Mouse (Mus musculus) heart, embryonic 16.5 days (tissue): ENCODE results near the gene Zp3r. TPM values are rescaled to one million over a fixed set of nuclear protein-coding genes. Genes with fewer than 3 reads are reported as not detected.
"Not testable (repeated sequence)": the region's sequence is repeated elsewhere in the genome, so short reads cannot be mapped to it uniquely, and the experiment has no call there.

ENCODE experiments used
- ATAC-seq: fragments of 200-750 bp; cut with Nextera tagmentation; replicated peaks from 2 replicates; pipeline ENCODE4 v1.8.0; 2017; ENCODE audit warnings: moderate number of reproducible peaks; ENCODE audit not compliant: insufficient read depth, low FRiP score; ENCODE audit errors: extremely low read depth
- H3K27ac ChIP-seq: fragments of 300-500 bp; sonication (generic); 2 replicates; pipeline ENCODE4 v1.5.1; 2014; ENCODE audit warnings: mild to moderate bottlenecking, low read length, control low read depth, moderate library complexity
- H3K27me3 ChIP-seq: fragments of 300-500 bp; sonication (generic); 2 replicates; pipeline ENCODE4 v1.6.1; 2014; ENCODE audit warnings: low read length, mixed read lengths; ENCODE audit not compliant: control insufficient read depth, insufficient read depth
- H3K36me3 ChIP-seq: fragments of 300-500 bp; sonication (generic); 2 replicates; pipeline ENCODE4 v1.6.1; 2014; ENCODE audit not compliant: control insufficient read depth, insufficient read depth
- H3K4me1 ChIP-seq: fragments of 300-500 bp; sonication (generic); 2 replicates; pipeline ENCODE4 v1.6.1; 2014; ENCODE audit warnings: low read length, mixed read lengths; ENCODE audit not compliant: control insufficient read depth, insufficient read depth
- H3K4me2 ChIP-seq: fragments of 300-500 bp; sonication (generic); 2 replicates; pipeline ENCODE4 v1.6.1; 2014; ENCODE audit warnings: low read depth, mild to moderate bottlenecking, control low read depth, low read length
- H3K4me3 ChIP-seq: fragments of 300-500 bp; sonication (generic); 2 replicates; pipeline ENCODE4 v1.5.1; 2014; ENCODE audit warnings: mild to moderate bottlenecking, control low read depth, low read length
- H3K9ac ChIP-seq: fragments of 300-500 bp; sonication (generic); 2 replicates; pipeline ENCODE4 v1.6.1; 2014; ENCODE audit warnings: low read length, control low read depth
- H3K9me3 ChIP-seq: fragments of 300-500 bp; sonication (generic); replicated peaks from 2 replicates; pipeline ENCODE4 v1.6.1; 2016; ENCODE audit warnings: low read length; ENCODE audit not compliant: control insufficient read depth
- WGBS: fragments of 180-500 bp; shearing (Covaris S2); extraction: QIAGEN DNeasy Blood & Tissue Kit; methylation state at CpG from one replicate; pipeline ENCODE4 v1.1.7; 2014; 5-methylcytosine and 5-hydroxymethylcytosine counted together
- polyA plus RNA-seq: library from polyadenylated mRNA; unstranded; fragments of >200 nt; fragmentation: Nextera tagmentation; extraction: Ambion mirVana; gene quantifications from 2 replicates; pipeline ENCODE4 v1.2.1, GENCODE M21; 2015

Gene Zp3r
- polyA plus RNA-seq, result 0.08 TPM in 1 of 2 replicates, not detected in the other

DNA sequence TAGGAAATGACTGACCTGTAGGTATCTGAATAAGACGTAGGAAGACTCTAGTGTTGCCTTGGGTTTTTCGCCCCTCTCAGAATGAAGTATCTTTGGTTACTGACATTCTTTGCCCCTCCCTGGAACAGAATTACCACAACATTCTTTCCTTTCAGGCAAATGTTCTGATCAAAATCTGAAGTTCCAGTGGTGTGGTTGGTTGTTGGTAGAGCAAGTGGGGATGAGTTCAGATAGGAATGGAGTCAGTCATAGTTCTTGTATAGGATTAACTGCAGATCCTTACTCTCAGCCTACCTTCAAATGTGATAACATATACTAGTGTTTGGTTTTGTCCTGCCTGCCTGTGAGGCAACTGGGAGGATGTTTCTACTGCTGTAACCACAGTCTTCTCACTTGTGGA, at the start of gene Zp3r:
Gene Zp3r, minus strand, starts transcription at position 101 of the 400 bp plus-strand sequence.
- Histone ChIP-seq H3K4me1 (no peaks in the 10 kb centered on the region), H3K4me2 (no peak within 1 kb of the TSS), H3K9me3 (no peaks in the 10 kb centered on the region), H3K36me3 (no peaks in the 10 kb centered on the region), H3K27ac (no peak within 1 kb of the TSS), H3K9ac (no peak within 1 kb of the TSS), H3K27me3 (no peaks in the 10 kb centered on the region), H3K4me3 (no peak within 1 kb of the TSS)
- ATAC-seq, result no peak
- WGBS, result 82% methylated on average over 2 of the region's 2 CpGs

DNA sequence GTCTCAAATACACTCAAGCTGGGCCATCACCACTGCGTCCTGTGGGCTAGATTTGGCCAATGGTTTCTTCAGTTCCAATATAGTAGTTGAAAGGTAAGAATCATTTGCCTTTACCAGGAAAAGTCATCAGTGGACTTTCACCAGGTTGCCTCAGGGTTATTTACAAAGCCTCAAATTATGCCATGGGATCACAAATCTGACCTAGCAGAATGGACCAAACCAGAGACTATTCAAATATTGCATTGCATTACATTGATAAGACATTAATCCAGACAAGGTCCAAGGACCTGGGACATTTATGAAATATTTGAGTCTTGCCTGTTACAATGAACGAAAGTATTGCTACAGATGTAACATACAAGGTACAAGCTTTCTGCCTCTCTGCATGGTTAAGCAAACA, 49.1 kb upstream of the Zp3r start:
- H3K27ac ChIP-seq, result no peak overlapping the region
- H3K4me1 ChIP-seq, result no peaks in the 10 kb centered on the region
- H3K9ac ChIP-seq, result no peak overlapping the region
- no peaks in the 10 kb centered on the region for H3K27me3 ChIP-seq
- 84% methylated on average over 2 of the region's 2 CpGs for WGBS
- no peaks in the 10 kb centered on the region for H3K36me3 ChIP-seq
- no peak overlapping the region for H3K4me2 ChIP-seq
- ATAC-seq, result no peak
- no peak overlapping the region for H3K4me3 ChIP-seq
- H3K9me3 ChIP-seq, result no peaks in the 10 kb centered on the region

DNA sequence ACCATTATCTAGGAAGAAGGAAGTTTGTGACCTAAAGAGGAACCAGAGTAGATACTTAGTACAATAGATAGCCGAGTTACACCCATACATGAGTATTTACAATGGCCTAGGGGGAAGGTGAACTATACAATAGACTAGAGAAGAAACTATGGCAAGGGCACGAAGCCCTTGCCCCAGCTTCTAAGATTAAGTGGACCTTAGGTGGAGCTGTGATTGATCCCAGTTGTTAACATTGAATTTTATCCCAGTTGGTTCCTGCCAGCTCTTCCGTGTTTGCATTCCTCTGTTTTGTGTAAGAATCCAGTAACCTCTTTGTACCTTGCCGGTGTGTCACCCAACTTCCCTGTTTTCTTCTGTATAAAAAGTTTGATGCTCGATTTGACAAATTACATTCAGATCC, 34.2 kb upstream of the Zp3r start:
- WGBS, result 81% methylated on average over 5 of the region's 5 CpGs
- not testable (repeated sequence) for H3K9me3 ChIP-seq, H3K9ac ChIP-seq, H3K36me3 ChIP-seq, H3K4me3 ChIP-seq, H3K27me3 ChIP-seq, H3K4me1 ChIP-seq, H3K27ac ChIP-seq, ATAC-seq, H3K4me2 ChIP-seq

DNA sequence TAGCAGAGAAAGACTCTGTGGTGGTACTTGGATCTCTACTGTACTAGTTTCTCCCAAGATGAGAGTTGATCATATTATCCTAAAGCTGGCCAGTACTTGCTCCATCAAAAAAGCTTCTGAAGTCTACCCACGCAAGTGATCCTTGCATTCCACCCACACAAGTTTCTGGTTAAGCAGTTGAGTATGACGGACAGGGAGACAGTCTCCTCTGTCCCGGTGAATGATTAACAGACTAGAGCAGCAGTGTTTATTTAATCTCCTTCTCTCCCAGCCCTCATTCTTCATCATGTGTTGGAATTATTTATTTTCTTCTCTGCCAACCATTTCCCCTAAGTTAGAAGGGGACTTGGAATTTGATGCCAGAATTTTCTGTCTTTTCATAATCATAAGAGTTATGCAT, 32.0 kb upstream of the Zp3r start, which contains the start of gene C4bp:
Gene C4bp, minus strand, starts transcription at position 179 of the 400 bp plus-strand sequence.
- WGBS, result 64% methylated on average over 3 of the region's 3 CpGs
- no peak for ATAC-seq

DNA sequence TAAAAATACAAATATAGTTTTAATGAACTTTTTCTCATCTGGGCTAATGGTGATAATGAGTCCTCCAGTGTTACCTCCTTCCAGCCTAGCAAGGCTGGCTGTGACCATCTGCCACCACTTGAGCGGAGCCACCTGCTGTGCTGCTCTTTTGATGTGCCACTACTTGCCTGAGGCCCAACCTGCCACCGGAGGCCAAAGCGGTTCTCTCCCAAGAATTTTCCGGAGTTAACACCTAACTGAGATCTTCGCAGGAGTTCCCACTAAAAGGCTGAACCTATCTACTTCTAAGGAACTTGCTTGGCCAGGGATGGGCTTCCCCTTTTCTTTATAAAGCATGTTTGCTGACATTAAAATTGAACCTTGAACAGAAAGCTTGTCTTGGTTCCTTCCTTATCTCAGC, 30.2 kb upstream of the Zp3r start:
- not testable (repeated sequence) for H3K9ac ChIP-seq, ATAC-seq, H3K9me3 ChIP-seq, H3K4me1 ChIP-seq, H3K4me2 ChIP-seq, H3K27ac ChIP-seq, H3K36me3 ChIP-seq, H3K4me3 ChIP-seq, H3K27me3 ChIP-seq
- WGBS, result 23% methylated on average over 5 of the region's 5 CpGs

More for the DNA sequence above, 32.0 kb upstream of the Zp3r start, which contains the start of gene C4bp:
- no peaks in the 10 kb centered on the region for H3K9me3 ChIP-seq
- no peaks in the 10 kb centered on the region for H3K27me3 ChIP-seq
- no peak within 1 kb of the TSS for H3K4me3 ChIP-seq
- H3K27ac ChIP-seq, result no peak within 1 kb of the TSS
- H3K9ac ChIP-seq, result no peak within 1 kb of the TSS
- no peak within 1 kb of the TSS for H3K4me2 ChIP-seq
- H3K4me1 ChIP-seq, result no peaks in the 10 kb centered on the region
- H3K36me3 ChIP-seq, result no peaks in the 10 kb centered on the region

DNA sequence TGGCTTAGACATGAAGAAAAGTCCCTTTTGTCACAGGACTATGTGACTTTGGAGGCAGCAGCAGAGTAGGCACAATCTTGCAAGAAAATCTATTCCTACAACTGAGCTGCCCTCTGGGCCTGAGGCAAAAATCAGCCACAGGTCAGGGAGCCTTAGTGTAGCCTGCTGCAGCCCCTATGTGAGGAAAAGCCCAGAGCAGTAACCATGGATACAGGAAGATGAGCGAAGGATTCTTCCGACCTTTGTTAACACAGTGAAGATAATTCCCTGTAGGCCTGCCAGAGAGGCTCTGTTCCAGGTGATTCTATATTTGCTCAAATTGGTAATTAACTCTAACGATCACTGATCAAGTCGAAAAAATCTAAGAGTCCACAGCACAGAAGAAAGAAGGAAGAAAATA, 14.7 kb upstream of the Zp3r start:
- Histone ChIP-seq H3K27me3 (no peaks in the 10 kb centered on the region), H3K9ac (no peak overlapping the region), H3K4me1 (no peaks in the 10 kb centered on the region), H3K9me3 (no peaks in the 10 kb centered on the region), H3K36me3 (no peaks in the 10 kb centered on the region), H3K4me3 (no peak overlapping the region), H3K27ac (no peak overlapping the region), H3K4me2 (no peak overlapping the region)
- 63% methylated on average over 4 of the region's 4 CpGs for WGBS
- no peak for ATAC-seq

DNA sequence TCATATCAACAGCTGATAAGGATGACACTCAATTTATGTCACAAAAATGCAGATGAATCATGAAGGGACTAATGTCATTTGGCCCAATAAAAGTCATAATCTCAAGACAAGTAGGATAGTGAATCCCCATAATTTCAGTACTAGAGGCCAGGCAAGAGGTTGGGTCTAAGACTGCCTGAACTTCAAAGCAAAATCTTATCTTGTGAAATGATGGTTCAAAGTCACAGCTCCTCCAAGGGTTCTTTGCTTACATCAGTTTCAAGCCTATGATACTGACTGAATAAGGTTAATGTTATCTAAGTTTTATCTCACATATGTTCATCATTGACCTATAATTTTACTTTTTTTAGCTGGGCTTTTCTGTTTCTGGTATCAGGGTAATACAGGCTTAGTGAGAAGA, 11.5 kb upstream of the Zp3r start:
- no peaks in the 10 kb centered on the region for H3K27me3 ChIP-seq
- no peak overlapping the region for H3K27ac ChIP-seq
- no peaks in the 10 kb centered on the region for H3K4me1 ChIP-seq
- H3K9me3 ChIP-seq, result no peaks in the 10 kb centered on the region
- H3K4me3 ChIP-seq, result no peak overlapping the region
- no peaks in the 10 kb centered on the region for H3K36me3 ChIP-seq
- no peak for ATAC-seq
- no peak overlapping the region for H3K9ac ChIP-seq
- H3K4me2 ChIP-seq, result no peak overlapping the region

DNA sequence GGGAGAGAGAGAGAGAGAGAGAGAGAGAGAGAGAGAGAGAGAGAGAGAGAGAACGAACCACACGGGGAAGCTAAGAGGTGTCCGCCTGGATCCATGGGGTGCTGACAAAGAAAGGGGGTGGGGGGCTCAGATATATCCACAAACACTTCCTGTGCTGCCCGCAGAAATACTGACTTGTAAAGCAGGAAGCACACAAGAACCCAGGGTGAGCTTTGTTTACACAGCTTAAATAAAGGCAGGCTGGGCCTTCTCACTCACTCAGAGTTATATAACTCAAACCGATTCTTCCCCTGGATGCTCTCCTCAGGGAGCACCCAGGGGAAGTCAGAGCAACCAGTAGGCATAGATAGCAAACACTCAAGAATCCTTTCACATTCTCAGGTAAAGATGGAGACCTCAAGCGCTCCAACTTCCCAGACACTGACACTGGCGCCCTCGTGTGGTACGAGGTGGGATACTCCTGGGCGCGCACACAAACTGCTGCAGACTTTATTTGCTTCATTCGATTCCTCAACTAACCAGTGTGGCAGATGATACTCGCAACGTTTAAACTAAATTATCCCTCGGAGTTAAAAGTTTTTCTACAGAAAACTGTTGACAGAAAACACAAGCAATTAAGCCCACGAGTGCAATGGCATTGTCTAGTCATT, 4.5 kb upstream of the Zp3r start:
- H3K36me3 ChIP-seq, result no peaks in the 10 kb centered on the region
- H3K9ac ChIP-seq, result no peak overlapping the region
- WGBS, result 22% methylated on average over 16 of the region's 16 CpGs
- no peaks in the 10 kb centered on the region for H3K9me3 ChIP-seq
- H3K27me3 ChIP-seq, result no peaks in the 10 kb centered on the region
- H3K4me1 ChIP-seq, result no peaks in the 10 kb centered on the region
- ATAC-seq, result 0 out of 2 replicates have a peak, but pooled peaks have one; percentile 45
- H3K27ac ChIP-seq, result no peak overlapping the region
- H3K4me3 ChIP-seq, result no peak overlapping the region
- H3K4me2 ChIP-seq, result no peak overlapping the region

DNA sequence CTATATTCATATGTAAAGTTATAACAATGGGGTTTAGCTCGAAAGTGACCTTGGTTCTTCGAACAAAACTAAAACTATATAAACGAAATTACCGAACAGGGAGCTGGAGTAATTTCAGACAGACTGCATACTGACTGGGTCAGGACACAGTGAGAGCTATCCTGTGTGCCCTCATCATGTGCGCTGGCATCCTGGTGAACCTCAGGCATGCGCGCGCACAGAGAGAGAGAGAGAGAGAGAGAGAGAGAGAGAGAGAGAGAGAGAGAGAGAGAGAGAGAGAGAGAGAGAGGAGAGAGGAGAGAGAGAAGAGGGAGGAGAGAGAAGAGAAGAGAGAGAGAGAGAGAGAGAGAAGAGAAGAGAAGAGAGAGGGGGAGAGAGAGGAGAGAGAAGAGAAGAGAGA, 3.9 kb upstream of the Zp3r start:
- Histone ChIP-seq H3K36me3 (no peaks in the 10 kb centered on the region), H3K4me2 (no peak overlapping the region), H3K9me3 (no peaks in the 10 kb centered on the region), H3K27me3 (no peaks in the 10 kb centered on the region), H3K27ac (no peak overlapping the region), H3K9ac (no peak overlapping the region), H3K4me3 (no peak overlapping the region), H3K4me1 (no peaks in the 10 kb centered on the region)
- 79% methylated on average over 8 of the region's 8 CpGs for WGBS
- no peak for ATAC-seq
